Mouse (Mus musculus): ENCODE data around the gene Tssk6.

GRCm38 (mm10) chr8:69887289-69888243 lies 14.4 kb upstream of the Tssk6 start, which contains the start of gene Cilp2:
- TF ChIP-seq CTCF (conservative IDR thresholded peaks at IDR 0.05; ENCODE audit: low read length): no peak
- no peak for TF ChIP-seq NANOG (IDR thresholded peaks at IDR 0.05; ENCODE audit: borderline replicate concordance, low read length)
- no peak for TF ChIP-seq POU5F1 (IDR thresholded peaks at IDR 0.05; ENCODE audit: borderline replicate concordance, low read length)
